Mouse (Mus musculus) neural tube, embryonic 11.5 days (tissue): Measurements from ENCODE around the gene Bnipl. TPM values are rescaled to one million over a fixed set of nuclear protein-coding genes. Genes with fewer than 3 reads are reported as not detected.
"Not testable (repeated sequence)": the region's sequence is repeated elsewhere in the genome, so short reads cannot be mapped to it uniquely, and the experiment has no call there.

Experiments
- ATAC-seq: fragments of 200-750 bp; cut with Nextera tagmentation; 2 replicates; pipeline ENCODE4 v1.8.0; 2017; ENCODE audit warnings: moderate number of reproducible peaks, mild to moderate bottlenecking, moderate TSS enrichment, moderate library complexity; ENCODE audit not compliant: insufficient read depth, low FRiP score, low TSS enrichment
- DNase-seq: peaks from one replicate; pipeline ENCODE4 v3.0.0-alpha.2; 2015; ENCODE audit warnings: low spot score
- H3K27ac ChIP-seq: fragments of 300-500 bp; sonication (generic); 2 replicates; pipeline ENCODE4 v1.5.1; 2014; ENCODE audit warnings: low read depth, mild to moderate bottlenecking, low read length
- H3K27me3 ChIP-seq: fragments of 300-500 bp; sonication (generic); 2 replicates; pipeline ENCODE4 v1.6.1; 2014; ENCODE audit warnings: mild to moderate bottlenecking, low read length, mixed read lengths; ENCODE audit not compliant: control insufficient read depth, insufficient read depth
- H3K36me3 ChIP-seq: fragments of 300-500 bp; sonication (generic); 2 replicates; pipeline ENCODE4 v1.6.1; 2014; ENCODE audit warnings: mild to moderate bottlenecking, low read length, moderate library complexity, mixed read lengths; ENCODE audit not compliant: control insufficient read depth, insufficient read depth
- H3K4me1 ChIP-seq: fragments of 300-500 bp; sonication (generic); 2 replicates; pipeline ENCODE4 v1.6.1; 2014; ENCODE audit warnings: low read length, mixed read lengths; ENCODE audit not compliant: control insufficient read depth, insufficient read depth
- H3K4me2 ChIP-seq: fragments of 300-500 bp; sonication (generic); 2 replicates; pipeline ENCODE4 v1.6.1; 2014; ENCODE audit warnings: low read depth, mild to moderate bottlenecking, moderate library complexity
- H3K4me3 ChIP-seq: fragments of 300-500 bp; sonication (generic); 2 replicates; pipeline ENCODE4 v1.5.1; 2014; ENCODE audit warnings: low read depth, low read length
- H3K9ac ChIP-seq: fragments of 300-500 bp; sonication (generic); 2 replicates; pipeline ENCODE4 v1.6.1; 2014; ENCODE audit warnings: mild to moderate bottlenecking, low read length
- H3K9me3 ChIP-seq: fragments of 300-500 bp; sonication (generic); 2 replicates; pipeline ENCODE4 v1.6.1; 2016; ENCODE audit warnings: low read length; ENCODE audit not compliant: control insufficient read depth
- WGBS: fragments of 180-500 bp; shearing (Covaris S2); extraction: QIAGEN DNeasy Blood & Tissue Kit; methylation state at CpG from one replicate; pipeline ENCODE4 v1.1.7; 2014; 5-methylcytosine and 5-hydroxymethylcytosine counted together
- polyA plus RNA-seq: library from polyadenylated mRNA; unstranded; fragments of >200 nt; fragmentation: Nextera tagmentation; extraction: Ambion mirVana; gene quantifications from 2 replicates; pipeline ENCODE4 v1.2.1, GENCODE M21; 2014

Gene Bnipl
- polyA plus RNA-seq, 1 experiment from 2014 or later: 0.31 TPM

- DNase-seq (no peak), ATAC-seq (no peak; the same call in 1 of the 2 replicates)
- peak overlapping the region; percentile 57 for H3K4me3 ChIP-seq
- H3K27ac ChIP-seq: peak overlapping the region; percentile 90
- peaks cover 9% of the 10 kb centered on the region for H3K36me3 ChIP-seq
- no peaks in the 10 kb centered on the region for H3K27me3 ChIP-seq
- peaks cover 6% of the 10 kb centered on the region; the same call in 1 of the 2 replicates for H3K4me1 ChIP-seq
- H3K9me3 ChIP-seq: no peaks in the 10 kb centered on the region
- WGBS: 24% methylated on average over 4 of the region's 4 CpGs
- H3K4me2 ChIP-seq: peak overlapping the region; percentile 49
- H3K9ac ChIP-seq: peak overlapping the region; percentile 79
Observed at GRCm38 (mm10) chr3:95216655-95217254, 34.2 kb downstream of the Bnipl start.

GRCm38 (mm10) chr3:95213609-95213975 lies 37.4 kb downstream of the Bnipl start:
- DNase-seq (no peak), ATAC-seq (no peak)
- H3K36me3 ChIP-seq: peaks cover 2% of the 10 kb centered on the region; the same call in 1 of the 2 replicates

GRCm38 (mm10) chr3:95212889-95213608 lies 37.9 kb downstream of the Bnipl start:
- H3K36me3 ChIP-seq: not testable (repeated sequence)
- WGBS: 95% methylated on average over 7 of the region's 10 CpGs

More at GRCm38 (mm10) chr3:95213609-95213975, 37.4 kb downstream of the Bnipl start:
- Histone ChIP-seq H3K27ac (no peak overlapping the region), H3K4me2 (no peak overlapping the region), H3K9ac (no peak overlapping the region), H3K4me3 (no peak overlapping the region), H3K27me3 (no peaks in the 10 kb centered on the region), H3K9me3 (no peaks in the 10 kb centered on the region), H3K4me1 (peaks cover 6% of the 10 kb centered on the region; the same call in 1 of the 2 replicates)
- 100% methylated on average over 1 of the region's 1 CpGs for WGBS

GRCm38 (mm10) chr3:95210585-95210984 lies 40.4 kb downstream of the Bnipl start:
- no peak overlapping the region for H3K9ac ChIP-seq
- H3K36me3 ChIP-seq: peaks cover 2% of the 10 kb centered on the region; the same call in 1 of the 2 replicates
- no peaks in the 10 kb centered on the region for H3K27me3 ChIP-seq
- 86% methylated on average over 2 of the region's 2 CpGs for WGBS
- no peaks in the 10 kb centered on the region for H3K4me1 ChIP-seq
- H3K27ac ChIP-seq: no peak overlapping the region
- DNase-seq (no peak), ATAC-seq (no peak)
- H3K9me3 ChIP-seq: no peaks in the 10 kb centered on the region
- no peak overlapping the region for H3K4me2 ChIP-seq
- H3K4me3 ChIP-seq: no peak overlapping the region

More at GRCm38 (mm10) chr3:95212889-95213608, 37.9 kb downstream of the Bnipl start:
- not testable (repeated sequence) for ATAC-seq, H3K27ac ChIP-seq, H3K4me3 ChIP-seq, H3K4me2 ChIP-seq, H3K4me1 ChIP-seq, H3K27me3 ChIP-seq, H3K9ac ChIP-seq, DNase-seq, H3K9me3 ChIP-seq

GRCm38 (mm10) chr3:95208286-95208685 lies 42.7 kb downstream of the Bnipl start:
- DNase-seq: no peak
- Histone ChIP-seq H3K27me3 (no peaks in the 10 kb centered on the region), H3K9me3 (no peaks in the 10 kb centered on the region), H3K27ac (no peak overlapping the region), H3K4me3 (no peak overlapping the region), H3K9ac (no peak overlapping the region), H3K4me2 (no peak overlapping the region), H3K36me3 (no peaks in the 10 kb centered on the region; the same call in 1 of the 2 replicates), H3K4me1 (no peaks in the 10 kb centered on the region)
- no peak for ATAC-seq
- 90% methylated on average over 4 of the region's 4 CpGs for WGBS

- DNase-seq (no peak), ATAC-seq (no peak)
- Histone ChIP-seq H3K36me3 (peaks cover 6% of the 10 kb centered on the region; the same call in 1 of the 2 replicates), H3K4me2 (no peak overlapping the region), H3K27me3 (no peaks in the 10 kb centered on the region), H3K4me1 (no peaks in the 10 kb centered on the region), H3K4me3 (no peak overlapping the region), H3K9ac (no peak overlapping the region), H3K27ac (no peak overlapping the region), H3K9me3 (no peaks in the 10 kb centered on the region)
- WGBS: 93% methylated on average over 6 of the region's 6 CpGs
Observed at GRCm38 (mm10) chr3:95203880-95204279, 47.1 kb downstream of the Bnipl start.

GRCm38 (mm10) chr3:95200562-95200961 lies 50.4 kb downstream of the Bnipl start:
- Histone ChIP-seq H3K4me2 (no peak overlapping the region), H3K9me3 (no peaks in the 10 kb centered on the region), H3K9ac (no peak overlapping the region), H3K4me1 (no peaks in the 10 kb centered on the region), H3K27me3 (no peaks in the 10 kb centered on the region), H3K27ac (no peak overlapping the region), H3K4me3 (no peak overlapping the region), H3K36me3 (peaks cover 9% of the 10 kb centered on the region; the same call in 1 of the 2 replicates)
- 83% methylated on average over 2 of the region's 2 CpGs for WGBS
- ATAC-seq (no peak), DNase-seq (no peak)

- no peak overlapping the region for H3K4me2 ChIP-seq
- no peak for DNase-seq
- H3K9ac ChIP-seq: no peak overlapping the region
- no peak for ATAC-seq
- peaks cover 12% of the 10 kb centered on the region for H3K36me3 ChIP-seq
- 83% methylated on average over 7 of the region's 7 CpGs for WGBS
- H3K4me3 ChIP-seq: no peak overlapping the region
- no peaks in the 10 kb centered on the region for H3K9me3 ChIP-seq
- H3K4me1 ChIP-seq: no peaks in the 10 kb centered on the region
- H3K27me3 ChIP-seq: no peaks in the 10 kb centered on the region
- no peak overlapping the region for H3K27ac ChIP-seq
Observed at GRCm38 (mm10) chr3:95200132-95200531, 50.9 kb downstream of the Bnipl start.

- Histone ChIP-seq H3K4me1 (no peaks in the 10 kb centered on the region), H3K27ac (no peak overlapping the region), H3K36me3 (peaks cover 12% of the 10 kb centered on the region), H3K27me3 (no peaks in the 10 kb centered on the region), H3K4me2 (no peak overlapping the region), H3K4me3 (no peak overlapping the region), H3K9me3 (no peaks in the 10 kb centered on the region), H3K9ac (no peak overlapping the region)
- DNase-seq (no peak), ATAC-seq (no peak)
- 88% methylated on average over 1 of the region's 1 CpGs for WGBS
Observed at GRCm38 (mm10) chr3:95199101-95199500, 51.9 kb downstream of the Bnipl start.
